7 mouse cellular contexts compared by ENCODE assay signal in genomic region chr6:147475727-147476613, GRCm38 (mm10). TPM values are rescaled to one million over a fixed set of nuclear protein-coding genes. Genes with fewer than 3 reads are reported as not detected.
DNase-seq lines count a peak whose midpoint lies in the region; ATAC-seq lines count a peak whose summit lies in the region.

TSS of gene Ccdc91 (plus strand) at chr6:147475828.

- H3K9me3 ChIP-seq in embryonic facial prominence, embryonic 11.5 days (replicated peaks; ENCODE audit: control insufficient read depth, low read length): no peaks in the 10 kb centered on the region
- no peaks in the 10 kb centered on the region for H3K9me3 ChIP-seq in limb, embryonic 10.5 days (replicated peaks)
- H3K9me3 ChIP-seq in midbrain, embryonic 13.5 days: no peaks in the 10 kb centered on the region

- H3K9ac ChIP-seq in embryonic facial prominence, embryonic 11.5 days (replicated peaks; ENCODE audit: low read length): peak within 1 kb of the TSS; percentile 69
- H3K9ac ChIP-seq in midbrain, embryonic 13.5 days (replicated peaks): peak within 1 kb of the TSS; percentile 84

- peak; percentile 98 for ATAC-seq in embryonic facial prominence, embryonic 11.5 days (replicated peaks; ENCODE audit: insufficient number of reproducible peaks, low FRiP score, low TSS enrichment, low read depth)
- ATAC-seq in granulocyte monocyte progenitor cell, adult 5-6 weeks (replicated peaks; ENCODE audit: poor library complexity, severe bottlenecking): peak; percentile 92
- peak; percentile 97 for ATAC-seq in midbrain, embryonic 13.5 days

- H3K4me1 ChIP-seq in embryonic facial prominence, embryonic 11.5 days (ENCODE audit: control insufficient read depth, insufficient read depth, low read length): peaks cover 3% of the 10 kb centered on the region
- H3K4me1 ChIP-seq in limb, embryonic 10.5 days: peaks cover 13% of the 10 kb centered on the region
- peaks cover 9% of the 10 kb centered on the region for H3K4me1 ChIP-seq in midbrain, embryonic 13.5 days (replicated peaks)

- peak; percentile 95 for DNase-seq in adrenal gland, postnatal 14 days
- peak; percentile 92 for DNase-seq in embryonic facial prominence, embryonic 11.5 days (ENCODE audit: low spot score)
- DNase-seq in kidney, adult 11 months: peak; percentile 90
- DNase-seq in limb, embryonic 10.5 days (ENCODE audit: low spot score): peak; percentile 95
- peak; percentile 64 for DNase-seq in spleen, adult 12 weeks (ENCODE audit: low spot score)

- H3K4me2 ChIP-seq in embryonic facial prominence, embryonic 11.5 days (ENCODE audit: low read depth, low read length): peak within 1 kb of the TSS; percentile 66
- H3K4me2 ChIP-seq in midbrain, embryonic 13.5 days (replicated peaks): peak within 1 kb of the TSS; percentile 81

- WGBS in embryonic facial prominence, embryonic 11.5 days: under 1% methylated on average over 77 of the region's 78 CpGs
- WGBS in limb, embryonic 10.5 days: under 1% methylated on average over 78 of the region's 78 CpGs
- under 1% methylated on average over 78 of the region's 78 CpGs for WGBS in midbrain, embryonic 13.5 days

- peak within 1 kb of the TSS; percentile 66 for H3K4me3 ChIP-seq in embryonic facial prominence, embryonic 11.5 days (ENCODE audit: low read depth, low read length)
- peak within 1 kb of the TSS; percentile 86 for H3K4me3 ChIP-seq in limb, embryonic 10.5 days
- H3K4me3 ChIP-seq in midbrain, embryonic 13.5 days (replicated peaks): peak within 1 kb of the TSS; percentile 76

- no peaks in the 10 kb centered on the region for H3K36me3 ChIP-seq in embryonic facial prominence, embryonic 11.5 days (replicated peaks; ENCODE audit: control insufficient read depth, insufficient read depth, low read depth, low read length)
- H3K36me3 ChIP-seq in limb, embryonic 10.5 days: no peaks in the 10 kb centered on the region
- H3K36me3 ChIP-seq in midbrain, embryonic 13.5 days: no peaks in the 10 kb centered on the region

- peak within 1 kb of the TSS; percentile 15 for H3K27ac ChIP-seq in embryonic facial prominence, embryonic 11.5 days (replicated peaks; ENCODE audit: low read depth, low read length)
- H3K27ac ChIP-seq in limb, embryonic 10.5 days: peak within 1 kb of the TSS; percentile 95
- H3K27ac ChIP-seq in midbrain, embryonic 13.5 days: peak within 1 kb of the TSS; percentile 86

- no peaks in the 10 kb centered on the region for H3K27me3 ChIP-seq in embryonic facial prominence, embryonic 11.5 days (ENCODE audit: control insufficient read depth, insufficient read depth, low read length)
- H3K27me3 ChIP-seq in limb, embryonic 10.5 days (ENCODE audit: low read depth, poor library complexity, severe bottlenecking): no peaks in the 10 kb centered on the region
- 0 out of 2 replicates have a peak, but pooled peaks cover 1% of the 10 kb centered on the region for H3K27me3 ChIP-seq in midbrain, embryonic 13.5 days

RNA-seq across cellular contexts. Expression of gene Ccdc91, which starts in this region (rescaled TPM):
- total RNA-seq in adrenal gland, postnatal 14 days (2021): 35.3 and 35.5 TPM in 2 replicates
- 25.2 and 29.4 TPM in 2 replicates for polyA plus RNA-seq in embryonic facial prominence, embryonic 11.5 days (2014; fragmentation: Nextera tagmentation; extraction: Ambion mirVana)
- 7.5 and 8.8 TPM in 2 replicates for total RNA-seq in granulocyte monocyte progenitor cell, adult 5-6 weeks (2014; fragmentation: Nextera tagmentation)
- total RNA-seq in granulocyte monocyte progenitor cell, adult 5-6 weeks (2017): 25.4 and 27.8 TPM in 2 replicates
- 23.9 and 25.7 TPM in 2 replicates for polyA plus RNA-seq in limb, embryonic 10.5 days (2016; fragmentation: Nextera tagmentation; extraction: Ambion mirVana)
- 38.9 and 41.1 TPM in 2 replicates for polyA plus RNA-seq in midbrain, embryonic 13.5 days (2015; fragmentation: Nextera tagmentation; extraction: Ambion mirVana)

Comparison
In these comparisons a context has a peak if more than half of its experiments do, and no peak if none do; other contexts are left out.
1. Peak in every context shown above with its lines: DNase-seq, ATAC-seq, H3K4me3 ChIP-seq and H3K27ac ChIP-seq.
2. H3K27ac ChIP-seq: peak in every context shown above with its lines; median percentile 95 in limb, embryonic 10.5 days; 86 in midbrain, embryonic 13.5 days; 15 in embryonic facial prominence, embryonic 11.5 days.